Mouse (Mus musculus) subcutaneous adipose tissue, adult 2 months (tissue): ENCODE data around the gene Spaca3. TPM values are rescaled to one million over a fixed set of nuclear protein-coding genes. Genes with fewer than 3 reads are reported as not detected.

ENCODE experiments used
- polyA plus RNA-seq: library from polyadenylated mRNA; depleted of rRNA; stranded (reverse); fragments of >200 nt; gene quantifications from 2 replicates; pipeline ENCODE4 v1.2.3, GENCODE M21; 2012; ENCODE audit warnings: low replicate concordance; rRNA removed

Gene Spaca3
- not detected in 2 replicates for polyA plus RNA-seq

GRCm38 (mm10) chr11:80858065-80858464 is at the start of gene Spaca3:
TSS of gene Spaca3 (plus strand) at chr11:80858365.

GRCm38 (mm10) chr11:80809993-80810821 is 48.0 kb upstream of the Spaca3 start, which contains the start of gene Tmem98:
TSS of gene Tmem98 (plus strand) at chr11:80810175.

Other genes starting within 250 kb of the Spaca3 start
- 18.4 and 23.5 TPM in 2 replicates for gene Myo1d, start 78.3 kb upstream of the Spaca3 start, polyA plus RNA-seq
- 55.0 and 75.1 TPM in 2 replicates for gene Tmem98, start 48.2 kb upstream of the Spaca3 start, polyA plus RNA-seq